Mouse (Mus musculus): ENCODE results near the gene Pex26.

The Pex26 gene

GRCm38 (mm10) chr6:121167381-121167975, 16.0 kb upstream of the Pex26 start:
- DNase-seq: no peak

DNA sequence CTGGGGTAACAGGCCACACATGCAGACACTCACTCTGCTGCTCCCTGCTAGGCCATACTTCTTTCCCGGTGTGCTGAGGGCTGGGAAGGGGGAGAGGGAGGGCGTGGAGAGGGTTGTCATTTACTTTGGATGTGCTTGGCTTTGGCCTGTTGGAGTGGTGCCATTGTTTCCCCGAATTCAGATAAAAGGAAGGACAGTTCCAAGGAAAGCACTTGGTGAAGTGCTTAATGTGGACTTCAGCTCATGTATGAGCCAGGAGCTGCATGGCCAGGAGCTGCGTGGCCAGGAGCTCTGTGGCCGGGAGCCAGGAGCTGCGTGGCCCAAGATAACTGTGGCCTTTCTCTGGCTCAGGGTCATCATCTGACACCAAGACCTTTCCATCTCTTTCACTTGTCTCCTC, 12.4 kb upstream of the Pex26 start:
- no peak for DNase-seq

- DNase-seq: no peak
These were observed 10.0 kb upstream of the Pex26 start for GRCm38 (mm10) chr6:121173471-121173870.

DNA sequence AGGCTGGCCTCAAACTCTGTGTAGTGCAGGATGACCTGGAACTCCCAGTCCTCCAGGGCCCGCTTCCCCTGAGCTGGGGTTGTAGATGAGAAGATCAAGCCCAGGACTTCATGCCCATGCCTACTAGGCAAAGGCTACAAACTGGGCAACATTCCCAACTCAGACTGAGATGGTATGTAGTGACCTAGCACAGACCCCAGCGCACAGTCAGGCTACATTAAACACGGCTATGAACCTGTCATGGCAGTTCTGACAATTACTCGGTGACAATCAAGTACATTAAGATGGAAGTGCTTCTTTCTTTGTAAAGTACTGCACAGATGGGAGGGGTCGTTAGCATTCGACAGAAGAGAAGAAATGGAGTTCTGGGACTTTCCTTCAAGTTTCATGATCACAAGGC, 8.7 kb upstream of the Pex26 start:
- DNase-seq: no peak

DNA sequence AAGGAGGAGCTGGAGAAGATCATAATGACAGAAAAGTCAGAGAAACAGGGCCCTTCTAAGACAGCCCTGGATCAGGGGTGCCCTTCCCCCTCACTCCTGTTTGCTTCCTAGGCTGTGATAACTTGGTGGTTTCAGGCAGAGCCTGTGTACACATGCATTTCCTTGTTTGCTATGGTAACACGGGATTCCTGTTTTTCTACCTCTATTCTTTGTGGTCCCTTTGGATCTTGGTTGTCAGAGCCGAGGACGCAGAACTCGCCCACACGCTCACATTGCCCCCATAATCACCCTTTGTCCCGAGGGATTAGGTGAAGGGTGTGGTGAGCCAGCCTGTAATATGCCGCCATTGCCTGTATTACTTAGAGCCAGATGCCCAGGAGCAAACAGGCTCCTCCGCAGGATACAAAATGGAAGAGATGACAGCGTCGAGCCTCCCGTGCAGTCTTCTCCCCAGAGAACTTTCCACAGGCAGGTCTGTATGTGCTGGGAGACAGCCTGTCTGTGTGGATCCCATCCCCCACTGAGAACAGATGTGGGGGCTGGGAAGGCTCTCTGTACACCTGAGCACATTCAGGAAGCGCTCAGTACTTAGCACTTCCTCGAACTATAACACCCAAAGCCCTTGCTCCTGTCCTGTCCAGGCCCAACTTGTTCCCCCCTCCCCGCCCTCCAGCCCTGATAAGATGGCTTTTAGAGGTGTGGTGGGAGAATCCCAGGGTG, 7.3 kb upstream of the Pex26 start:
- no peak for DNase-seq

DNA sequence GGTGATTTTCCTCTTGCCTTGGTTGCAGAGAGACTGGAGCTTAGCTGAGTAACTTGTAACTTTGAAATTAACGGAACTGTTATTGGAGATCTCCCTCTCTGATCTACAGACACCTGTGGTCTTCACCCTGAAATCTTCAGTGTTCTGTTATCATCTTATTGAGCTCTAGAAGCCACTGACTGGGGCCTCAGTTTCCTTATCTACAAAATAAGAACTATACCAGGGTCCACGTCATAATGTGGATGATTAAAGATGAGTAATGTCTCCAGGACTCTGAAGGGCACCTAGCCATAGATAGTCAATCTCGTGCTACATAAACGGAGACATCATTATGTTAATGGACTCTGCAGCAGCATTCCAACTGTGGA, 6.8 kb upstream of the Pex26 start:
- DNase-seq: no peak

GRCm38 (mm10) chr6:121177118-121177708, 6.3 kb upstream of the Pex26 start:
- no peak for DNase-seq

- DNase-seq: peak; percentile 56
These were observed 4.6 kb upstream of the Pex26 start for GRCm38 (mm10) chr6:121178700-121179358.

- no peak for DNase-seq
These were observed 3.6 kb upstream of the Pex26 start for GRCm38 (mm10) chr6:121179846-121180245.

DNA sequence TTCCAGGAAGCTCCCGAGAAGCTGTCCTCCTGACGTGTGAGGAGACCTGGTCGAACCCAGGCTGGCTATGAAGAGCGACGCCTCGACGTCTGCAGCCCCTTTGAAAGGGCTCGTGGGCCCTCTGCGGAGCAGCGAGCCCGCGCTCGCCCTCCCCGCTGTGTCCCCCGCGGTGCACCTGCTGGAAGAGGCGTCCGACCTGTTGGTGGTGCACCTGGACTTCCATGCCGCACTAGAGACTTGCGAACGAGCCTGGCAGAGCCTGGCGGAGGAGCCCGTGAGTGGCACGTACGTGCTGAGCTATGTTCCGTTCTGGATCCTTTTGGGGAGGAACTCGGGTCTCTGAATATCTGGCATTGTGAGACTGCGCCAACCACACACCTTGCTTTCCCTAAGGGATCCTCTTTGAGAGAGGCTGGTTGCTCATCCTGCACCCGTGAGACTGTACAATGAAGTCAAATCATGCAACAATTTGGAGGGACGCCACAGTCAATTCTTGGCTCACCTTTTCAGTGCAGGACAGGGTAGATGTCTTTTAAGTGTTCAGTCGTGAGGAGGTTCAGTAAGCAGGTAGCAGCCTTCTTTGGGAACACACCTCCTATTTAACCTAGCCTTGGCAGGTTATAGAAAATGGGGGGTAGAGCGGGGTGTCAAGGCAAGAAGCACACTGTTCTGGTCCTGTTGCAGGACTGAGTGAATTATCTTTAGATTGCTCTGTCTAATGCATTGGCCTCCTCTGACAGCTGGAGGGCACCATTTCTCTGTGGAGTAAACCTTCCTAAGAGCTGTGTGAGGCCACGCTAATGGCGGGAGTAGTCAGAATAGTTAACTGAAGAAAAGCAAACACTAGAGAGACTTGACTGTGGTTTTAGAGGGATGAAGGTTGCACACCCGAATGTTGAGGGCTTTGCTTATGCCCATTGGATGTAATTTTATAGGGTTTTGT, 1.0 kb downstream of the Pex26 start:
- DNase-seq: peak; percentile 54

- DNase-seq: no peak
These were observed 1.8 kb downstream of the Pex26 start for GRCm38 (mm10) chr6:121185232-121185631.

DNA sequence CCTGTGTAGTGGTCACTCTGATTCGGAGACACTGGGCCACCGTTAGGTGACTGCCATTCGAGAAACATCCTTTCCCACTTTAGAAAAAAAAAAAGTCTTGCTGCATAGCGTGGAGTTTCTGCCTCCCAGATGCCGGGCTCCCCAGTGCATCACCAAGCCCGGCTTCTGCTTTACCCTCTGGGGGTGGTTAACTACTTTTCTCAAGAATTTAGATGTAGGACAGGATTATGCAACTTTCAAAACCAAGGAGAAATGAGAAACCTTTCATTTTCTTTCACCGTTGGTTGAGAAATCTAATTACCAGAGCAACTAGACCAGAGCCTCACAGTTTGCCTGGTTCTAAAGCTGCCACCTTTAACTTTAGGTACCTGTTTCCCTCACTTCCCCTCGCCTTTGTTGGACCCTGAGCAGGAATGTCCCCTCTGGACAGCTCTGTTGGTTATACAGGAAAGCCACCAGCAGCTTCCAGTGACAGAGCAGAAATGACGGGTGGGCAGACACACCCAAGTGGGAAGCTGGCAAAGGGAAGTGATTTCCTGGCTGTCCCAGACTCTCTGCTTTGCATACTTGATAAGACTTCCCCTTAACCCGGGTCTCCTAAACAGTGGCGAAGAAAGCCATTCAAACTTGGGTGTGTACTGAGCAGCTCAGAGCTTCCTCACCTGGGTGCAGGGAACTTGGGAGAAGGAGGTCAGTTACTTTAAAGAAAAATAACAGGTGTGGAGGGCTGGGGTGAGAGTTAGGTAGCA, 8.0 kb downstream of the Pex26 start:
- no peak for DNase-seq

DNA sequence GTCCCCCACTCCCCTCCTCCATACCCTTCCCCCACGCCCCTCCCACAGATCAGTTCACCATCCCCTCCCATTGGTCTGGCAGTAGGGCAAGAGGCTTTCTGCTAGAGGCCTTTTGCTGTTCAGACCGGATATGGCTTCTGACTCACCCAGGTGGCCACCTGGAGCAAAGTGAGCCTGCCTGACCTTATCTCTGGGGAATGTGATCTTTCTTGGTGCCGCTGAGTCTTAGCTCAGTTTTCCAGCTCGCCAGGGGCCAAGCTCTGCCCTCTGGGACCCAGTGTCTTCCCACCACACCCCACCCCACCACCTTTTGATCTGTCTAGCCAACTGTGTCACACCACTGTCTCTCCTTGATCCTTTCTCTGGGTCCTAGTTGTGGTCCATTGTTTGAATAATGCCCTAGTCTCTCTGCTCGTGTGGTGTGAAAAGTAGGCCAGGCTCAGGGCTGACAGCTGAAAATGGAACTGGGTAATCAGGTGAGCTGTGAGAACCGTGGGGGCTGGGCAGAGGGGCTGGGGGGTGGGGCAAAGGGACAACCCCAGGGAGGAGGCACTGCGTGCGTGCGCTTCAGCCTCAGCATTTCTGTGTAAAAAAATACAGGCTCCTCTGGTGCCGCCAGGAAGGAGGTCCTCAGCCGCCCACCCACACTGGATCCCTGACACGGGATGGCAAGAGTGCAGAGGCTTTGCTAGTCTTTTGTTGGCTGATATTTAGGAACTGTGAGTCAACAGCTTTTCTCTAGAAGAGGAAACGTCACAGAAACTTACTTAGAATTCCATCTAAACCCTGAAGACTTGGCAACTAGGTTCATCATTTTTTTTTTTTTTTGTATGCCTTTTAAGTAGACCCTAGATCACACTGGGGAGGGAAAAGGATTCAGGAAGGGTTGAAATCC, 10.8 kb downstream of the Pex26 start:
- DNase-seq: no peak

DNA sequence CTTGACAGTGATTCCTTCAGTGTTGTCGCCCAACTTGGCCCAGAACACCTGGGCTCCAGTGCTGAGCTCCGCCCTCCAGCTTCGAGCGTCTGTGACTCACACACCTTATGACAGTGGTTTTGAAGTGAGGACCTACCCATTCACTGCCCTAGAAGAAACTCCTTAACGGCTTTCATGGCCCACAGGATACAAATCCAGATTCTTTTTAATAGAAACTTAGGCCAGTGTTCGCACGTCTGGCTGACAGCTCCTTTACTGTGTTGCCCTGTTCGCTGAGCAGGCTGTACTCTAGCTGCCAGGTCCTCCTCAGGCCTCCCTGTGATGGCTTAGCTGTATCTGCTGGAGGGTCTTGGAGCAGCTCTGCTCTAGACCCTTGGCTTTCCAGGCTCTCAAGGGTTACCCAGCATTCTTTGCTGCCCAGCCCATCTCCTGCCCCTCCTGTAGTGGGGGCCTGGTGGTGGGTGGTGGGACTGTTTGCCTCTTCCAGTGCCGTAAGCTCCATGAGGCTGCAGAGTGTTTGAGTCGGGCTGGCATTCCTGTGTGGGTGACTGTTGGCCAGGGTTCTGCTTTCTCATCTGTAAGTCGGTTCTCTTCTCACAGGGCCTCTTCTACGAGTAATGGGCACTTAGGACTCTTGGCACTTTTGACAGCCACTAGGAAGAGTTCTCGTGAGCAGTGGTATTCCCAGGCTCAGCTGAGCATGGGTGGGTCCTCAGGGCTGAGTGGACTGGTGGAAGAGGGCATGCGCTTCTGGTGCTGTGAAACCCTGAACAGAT, 11.7 kb downstream of the Pex26 start:
- DNase-seq: no peak

DNA sequence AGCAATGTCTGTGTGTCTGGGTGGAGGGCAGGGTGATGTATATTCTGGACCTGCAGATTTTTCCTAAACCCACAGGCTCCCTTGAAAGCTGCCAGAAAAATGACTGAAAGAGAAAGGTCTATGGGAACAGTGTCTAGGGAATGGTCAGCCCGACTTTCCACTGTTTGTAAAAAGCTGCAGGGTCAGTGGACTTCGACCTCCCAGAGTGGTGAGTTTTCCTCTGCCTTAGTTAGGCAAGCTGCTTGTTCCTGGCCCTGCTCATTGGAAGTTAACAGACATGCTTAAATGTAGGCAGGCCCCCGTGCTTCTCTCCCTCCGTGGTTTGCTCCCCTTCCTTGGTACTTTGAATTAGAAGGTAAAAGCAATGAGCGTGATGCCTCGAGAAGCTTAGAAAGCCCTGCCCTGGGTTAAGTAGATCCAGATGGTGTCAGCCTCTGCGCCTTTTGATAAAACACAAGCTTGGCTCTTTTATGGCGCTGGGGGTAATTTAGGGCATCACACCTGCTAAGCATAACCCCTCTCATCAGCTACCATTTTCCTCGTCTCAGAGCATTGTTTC, 14.4 kb downstream of the Pex26 start:
- DNase-seq: no peak

DNA sequence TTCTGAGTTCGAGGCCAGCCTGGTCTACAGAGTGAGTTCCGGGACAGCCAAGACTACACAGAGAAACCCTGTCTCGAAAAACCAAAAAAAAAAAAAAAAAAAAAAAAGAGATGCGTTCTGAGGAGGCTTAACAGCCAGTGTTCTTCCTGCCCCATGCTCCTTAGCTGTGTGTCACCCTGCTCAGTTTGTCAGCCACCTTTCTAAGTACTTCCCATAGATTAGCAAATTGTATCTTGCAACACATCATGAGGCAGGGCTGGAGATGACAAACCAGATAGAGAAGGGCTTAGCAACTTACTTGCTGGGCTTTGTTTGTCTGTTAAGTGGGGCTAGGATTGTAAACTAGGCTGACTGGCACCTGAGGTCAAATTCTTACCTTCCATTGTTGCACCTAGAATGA, 17.0 kb downstream of the Pex26 start:
- no peak for DNase-seq

DNA sequence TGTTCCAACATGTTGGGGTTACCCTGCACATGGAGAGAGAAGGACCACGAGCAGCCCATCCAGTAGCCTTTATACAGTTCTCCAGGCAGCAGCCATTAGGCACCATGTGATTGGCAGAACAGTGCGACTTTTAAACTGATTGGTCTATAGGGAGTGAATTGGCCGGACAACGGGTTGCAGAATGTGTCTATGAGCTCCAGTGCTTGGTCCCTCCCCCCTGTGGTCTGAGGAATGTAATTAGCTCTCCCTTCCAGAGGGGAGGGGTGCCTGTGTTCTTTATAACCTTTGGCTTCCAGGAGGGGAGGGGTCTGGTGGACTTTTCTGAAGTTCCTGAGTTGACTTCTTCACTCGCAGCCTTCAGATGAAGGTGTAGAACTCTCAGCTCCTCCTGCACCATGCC, 18.6 kb downstream of the Pex26 start:
- DNase-seq: no peak

GRCm38 (mm10) chr6:121206481-121206880, 23.0 kb downstream of the Pex26 start:
- DNase-seq: no peak

- DNase-seq: no peak
These were observed 26.1 kb downstream of the Pex26 start for GRCm38 (mm10) chr6:121209584-121209983.

Data from layer of hippocampus, adult 9-11 months (tissue).